Mouse (Mus musculus) A20 (cell line): ENCODE data around the gene March1.

Source experiments
- DNase-seq: peaks from one replicate; pipeline ENCODE4 v3.0.0-alpha.2; 2011; ENCODE audit warnings: low read depth, low spot score

Gene March1

GRCm38 (mm10) chr8:66511537-66511936 is 893.8 kb downstream of the March1 start, which contains the start of gene Tktl2:
Tktl2 (plus strand) TSS chr8:66511756.
- no peak for DNase-seq

GRCm38 (mm10) chr8:66519149-66519548 is 901.4 kb downstream of the March1 start:
- no peak for DNase-seq

GRCm38 (mm10) chr8:66520576-66520975 is 902.9 kb downstream of the March1 start:
- DNase-seq = no peak
